Mouse (Mus musculus) heart, adult 2 months (tissue): ENCODE data around the gene Aanat.

Experiments used
- CTCF ChIP-seq: fragments of 200-600 bp; IDR thresholded peaks from 2 replicates; pipeline ENCODE4 v1.8.1; 2022; ENCODE audit warnings: antibody characterized with exemption, mild to moderate bottlenecking, moderate library complexity
- EP300 ChIP-seq: fragments of 200-500 bp; IDR thresholded peaks from 2 replicates; pipeline ENCODE4 v1.6.1; 2011; ENCODE audit warnings: low read depth, low read length, control low read depth; ENCODE audit not compliant: insufficient read depth
- POLR2A ChIP-seq: fragments of 200-500 bp; IDR thresholded peaks from 2 replicates; pipeline ENCODE4 v1.6.1; 2011; ENCODE audit warnings: mild to moderate bottlenecking, low read depth, low read length, control low read depth; ENCODE audit not compliant: insufficient read depth

GRCm38 (mm10) chr11:116596766-116597165, 10.5 kb downstream of the Aanat start:
- TF ChIP-seq CTCF (no peak), POLR2A (no peak), EP300 (no peak)
